Comparison of ENCODE assay signal across 9 mouse cellular contexts in genomic region chr14:22807324-22807723, GRCm38 (mm10).
DNase-seq lines count a peak whose midpoint lies in the region; ATAC-seq lines count a peak whose summit lies in the region.
"Had no signal": no experiment of that assay in that cellular context is flagged by ENCODE, and none has a peak within 500 bp of the region (broad histone marks: within the 10 kb centered on the region; RNA-seq: fewer than 3 reads in every experiment).

No protein-coding gene starts in this region.

- no peak for DNase-seq in heart, postnatal 10 days
- peak; percentile 28 for DNase-seq in forebrain, embryonic 14.5 days (ENCODE audit: low spot score)
- DNase-seq in midbrain, embryonic 11.5 days (ENCODE audit: low spot score, missing footprints) = peak; percentile 90
- DNase-seq in urinary bladder, adult 18-20 months (ENCODE audit: low spot score in 2 of 2) = no peak
- no peak for DNase-seq in Muller cell, postnatal 12 days (ENCODE audit: inconsistent ontology term)
- no peak for DNase-seq in ovary, adult 18-20 months (ENCODE audit: low spot score)
- DNase-seq: liver, embryonic 13.5 days had no signal

- no peaks in the 10 kb centered on the region for H3K36me3 ChIP-seq in heart, embryonic 15.5 days
- no peaks in the 10 kb centered on the region for H3K36me3 ChIP-seq in forebrain, embryonic 14.5 days (ENCODE audit: control insufficient read depth, insufficient read depth, low read length)
- H3K36me3 ChIP-seq in midbrain, embryonic 11.5 days (ENCODE audit: control insufficient read depth, insufficient read depth, low read length) = no peaks in the 10 kb centered on the region
- H3K36me3 ChIP-seq: liver, embryonic 13.5 days had no signal

- no peak for ATAC-seq in heart, embryonic 15.5 days (replicated peaks; ENCODE audit: insufficient number of reproducible peaks, insufficient read depth, low FRiP score, low read depth)
- ATAC-seq in forebrain, embryonic 14.5 days = no peak
- peak; percentile 58; the same call in 1 of the 2 replicates for ATAC-seq in midbrain, embryonic 11.5 days (ENCODE audit: low FRiP score)

- intact Hi-C loops in heart, postnatal 10 days (cut with DNase I) = no loop called here

- no peaks in the 10 kb centered on the region for H3K9me3 ChIP-seq in heart, embryonic 15.5 days (replicated peaks)
- H3K9me3 ChIP-seq in forebrain, embryonic 14.5 days (replicated peaks; ENCODE audit: control insufficient read depth, low read length) = no peaks in the 10 kb centered on the region
- H3K9me3 ChIP-seq in midbrain, embryonic 11.5 days (ENCODE audit: control insufficient read depth, low read length) = no peaks in the 10 kb centered on the region
- H3K9me3 ChIP-seq: liver, embryonic 13.5 days had no signal

- peaks cover 10% of the 10 kb centered on the region for H3K4me1 ChIP-seq in heart, embryonic 15.5 days (replicated peaks)
- peaks cover 12% of the 10 kb centered on the region; the same call in 1 of the 2 replicates for H3K4me1 ChIP-seq in brown adipose tissue, adult 24 weeks (ENCODE audit: control insufficient read depth, insufficient read depth, insufficient read length, low read length)
- H3K4me1 ChIP-seq in forebrain, embryonic 14.5 days (ENCODE audit: control insufficient read depth, insufficient read depth, low read length) = peaks cover 10% of the 10 kb centered on the region
- H3K4me1 ChIP-seq in midbrain, embryonic 11.5 days (ENCODE audit: control insufficient read depth, insufficient read depth, low read length) = peaks cover 29% of the 10 kb centered on the region
- H3K4me1 ChIP-seq: liver, embryonic 13.5 days had no signal

- H3K4me2 ChIP-seq in heart, embryonic 15.5 days = peak overlapping the region; percentile 61; the same call in 1 of the 2 replicates
- peak overlapping the region; percentile 47; the same call in 1 of the 2 replicates for H3K4me2 ChIP-seq in forebrain, embryonic 14.5 days (ENCODE audit: low read length)
- peak overlapping the region; percentile 39 for H3K4me2 ChIP-seq in midbrain, embryonic 11.5 days

- H3K4me3 ChIP-seq in heart, embryonic 15.5 days = no peak overlapping the region
- H3K4me3 ChIP-seq in brown adipose tissue, adult 24 weeks (ENCODE audit: insufficient read depth, low read depth, low read length) = no peak overlapping the region
- no peak overlapping the region for H3K4me3 ChIP-seq in forebrain, embryonic 14.5 days (ENCODE audit: low read depth, low read length)
- peak overlapping the region; percentile 15; the same call in 1 of the 2 replicates for H3K4me3 ChIP-seq in midbrain, embryonic 11.5 days (ENCODE audit: low read depth, low read length)
- H3K4me3 ChIP-seq: liver, embryonic 13.5 days had no signal

- 13% methylated on average over 3 of the region's 3 CpGs for WGBS in heart, embryonic 15.5 days
- 9% methylated on average over 3 of the region's 3 CpGs for WGBS in forebrain, embryonic 14.5 days
- WGBS in midbrain, embryonic 11.5 days = 1% methylated on average over 3 of the region's 3 CpGs

- H3K27ac ChIP-seq in heart, embryonic 15.5 days = no peak overlapping the region
- H3K27ac ChIP-seq in brown adipose tissue, adult 24 weeks (replicated peaks; ENCODE audit: low read depth, low read length) = peak overlapping the region; percentile 4; the same call in 1 of the 2 replicates
- H3K27ac ChIP-seq in forebrain, embryonic 14.5 days (ENCODE audit: low read depth, low read length) = no peak overlapping the region
- peak overlapping the region; percentile 77; the same call in 1 of the 2 replicates for H3K27ac ChIP-seq in midbrain, embryonic 11.5 days (ENCODE audit: low read depth, low read length)
- H3K27ac ChIP-seq: liver, embryonic 13.5 days had no signal

- no peaks in the 10 kb centered on the region for H3K27me3 ChIP-seq in heart, embryonic 15.5 days
- H3K27me3 ChIP-seq in forebrain, embryonic 14.5 days (replicated peaks; ENCODE audit: control insufficient read depth, insufficient read depth, low read length) = peaks cover 6% of the 10 kb centered on the region
- peaks cover 5% of the 10 kb centered on the region; the same call in 1 of the 2 replicates for H3K27me3 ChIP-seq in midbrain, embryonic 11.5 days (ENCODE audit: control insufficient read depth, insufficient read depth, low read length)
- H3K27me3 ChIP-seq: liver, embryonic 13.5 days had no signal

- H3K9ac ChIP-seq in heart, embryonic 15.5 days = no peak overlapping the region
- no peak overlapping the region for H3K9ac ChIP-seq in forebrain, embryonic 14.5 days (ENCODE audit: low read length)
- H3K9ac ChIP-seq in midbrain, embryonic 11.5 days (ENCODE audit: low read length) = peak overlapping the region; percentile 18; the same call in 1 of the 2 replicates
- H3K9ac ChIP-seq: liver, embryonic 13.5 days had no signal

Comparison
In these comparisons a context has a peak if more than half of its experiments do, and no peak if none do; other contexts are left out.
1. H3K27ac ChIP-seq: peak in brown adipose tissue, adult 24 weeks (single experiment) and midbrain, embryonic 11.5 days (single experiment); none in heart, embryonic 15.5 days (single experiment) and forebrain, embryonic 14.5 days (single experiment).
2. DNase-seq: peak in forebrain, embryonic 14.5 days (single experiment) and midbrain, embryonic 11.5 days (single experiment); none in heart, postnatal 10 days (0 of 2), urinary bladder, adult 18-20 months (0 of 2), Muller cell, postnatal 12 days (single experiment) and ovary, adult 18-20 months (single experiment).
3. Peak in every context shown above with its lines, with median percentiles within 50 percentile points of each other: H3K4me2 ChIP-seq.